Mouse (Mus musculus) kidney, embryonic 16.5 days (tissue): Measurements from ENCODE around the gene Olfr12. TPM values are rescaled to one million over a fixed set of nuclear protein-coding genes. Genes with fewer than 3 reads are reported as not detected.

Experiments used
- ATAC-seq: fragments of 200-750 bp; cut with Nextera tagmentation; 2 replicates; pipeline ENCODE4 v1.8.0; 2017; ENCODE audit warnings: moderate TSS enrichment; ENCODE audit not compliant: low FRiP score, low TSS enrichment
- H3K27ac ChIP-seq: fragments of 300-500 bp; sonication (generic); 2 replicates; pipeline ENCODE4 v1.5.1; 2014; ENCODE audit warnings: low read length
- H3K27me3 ChIP-seq: fragments of 300-500 bp; sonication (generic); 2 replicates; pipeline ENCODE4 v1.6.1; 2014; ENCODE audit warnings: low read length, control low read depth, mixed read lengths; ENCODE audit not compliant: insufficient read depth
- H3K36me3 ChIP-seq: fragments of 300-500 bp; sonication (generic); 2 replicates; pipeline ENCODE4 v1.6.1; 2014; ENCODE audit warnings: low read length, control low read depth, mixed read lengths; ENCODE audit not compliant: insufficient read depth
- H3K4me1 ChIP-seq: fragments of 300-500 bp; sonication (generic); 2 replicates; pipeline ENCODE4 v1.6.1; 2014; ENCODE audit warnings: low read length, control low read depth, mixed read lengths; ENCODE audit not compliant: insufficient read depth
- H3K4me2 ChIP-seq: fragments of 300-500 bp; sonication (generic); replicated peaks from 2 replicates; pipeline ENCODE4 v1.6.1; 2014; ENCODE audit warnings: low read depth, low read length
- H3K4me3 ChIP-seq: fragments of 300-500 bp; sonication (generic); 2 replicates; pipeline ENCODE4 v1.5.1; 2014; ENCODE audit warnings: mild to moderate bottlenecking, low read length
- H3K9ac ChIP-seq: fragments of 300-500 bp; sonication (generic); replicated peaks from 2 replicates; pipeline ENCODE4 v1.6.1; 2014; ENCODE audit warnings: low read length
- H3K9me3 ChIP-seq: fragments of 300-500 bp; sonication (generic); 2 replicates; pipeline ENCODE4 v1.6.1; 2016; ENCODE audit warnings: low read length, control low read depth
- WGBS: fragments of 180-500 bp; shearing (Covaris S2); extraction: QIAGEN DNeasy Blood & Tissue Kit; methylation state at CpG from one replicate; pipeline ENCODE4 v1.1.7; 2014; 5-methylcytosine and 5-hydroxymethylcytosine counted together
- polyA plus RNA-seq: library from polyadenylated mRNA; unstranded; fragments of >200 nt; fragmentation: Nextera tagmentation; extraction: Ambion mirVana; gene quantifications from 2 replicates; pipeline ENCODE4 v1.2.1, GENCODE M21; 2015

The Olfr12 gene
- polyA plus RNA-seq, 1 experiment from 2014 or later, result not detected

- 10% methylated on average over 8 of the region's 8 CpGs for WGBS
- Histone ChIP-seq H3K4me3 (no peak overlapping the region), H3K4me1 (0 out of 2 replicates have a peak, but pooled peaks cover 7% of the 10 kb centered on the region), H3K27ac (no peak overlapping the region), H3K9ac (no peak overlapping the region), H3K9me3 (no peaks in the 10 kb centered on the region), H3K36me3 (no peaks in the 10 kb centered on the region), H3K4me2 (peak overlapping the region; percentile 14), H3K27me3 (no peaks in the 10 kb centered on the region)
- ATAC-seq, result peak; percentile 16; the same call in 1 of the 2 replicates
Observed at GRCm38 (mm10) chr1:92647752-92648151, 30.2 kb downstream of the Olfr12 start.

- no peak for ATAC-seq
- H3K4me2 ChIP-seq, result peak overlapping the region; percentile 14; the same call in 1 of the 2 replicates
Observed at GRCm38 (mm10) chr1:92648197-92648596, 30.6 kb downstream of the Olfr12 start.

GRCm38 (mm10) chr1:92648673-92649072, 31.1 kb downstream of the Olfr12 start, which contains the start of gene Otos:
Gene Otos, minus strand, starts transcription at chr1:92648841.
- no peaks in the 10 kb centered on the region for H3K36me3 ChIP-seq
- H3K9ac ChIP-seq, result no peak within 1 kb of the TSS
- H3K9me3 ChIP-seq, result no peaks in the 10 kb centered on the region
- H3K4me3 ChIP-seq, result no peak within 1 kb of the TSS
- 0 out of 2 replicates have a peak, but pooled peaks cover 7% of the 10 kb centered on the region for H3K4me1 ChIP-seq
- no peak within 1 kb of the TSS for H3K27ac ChIP-seq
- peak; percentile 64 for ATAC-seq
- peak within 1 kb of the TSS; percentile 14 for H3K4me2 ChIP-seq
- no peaks in the 10 kb centered on the region for H3K27me3 ChIP-seq
- 21% methylated on average over 8 of the region's 8 CpGs for WGBS

More at GRCm38 (mm10) chr1:92648197-92648596, 30.6 kb downstream of the Olfr12 start:
- 43% methylated on average over 10 of the region's 10 CpGs for WGBS
- Histone ChIP-seq H3K9ac (no peak overlapping the region), H3K4me1 (0 out of 2 replicates have a peak, but pooled peaks cover 7% of the 10 kb centered on the region), H3K4me3 (no peak overlapping the region), H3K36me3 (no peaks in the 10 kb centered on the region), H3K9me3 (no peaks in the 10 kb centered on the region), H3K27me3 (no peaks in the 10 kb centered on the region), H3K27ac (no peak overlapping the region)

- ATAC-seq, result no peak
- Histone ChIP-seq H3K27ac (no peak overlapping the region), H3K4me3 (no peak overlapping the region), H3K4me2 (no peak overlapping the region), H3K27me3 (no peaks in the 10 kb centered on the region), H3K9me3 (no peaks in the 10 kb centered on the region), H3K4me1 (0 out of 2 replicates have a peak, but pooled peaks cover 7% of the 10 kb centered on the region), H3K9ac (no peak overlapping the region), H3K36me3 (no peaks in the 10 kb centered on the region)
- WGBS, result 57% methylated on average over 3 of the region's 3 CpGs
Observed at GRCm38 (mm10) chr1:92651467-92651866, 33.9 kb downstream of the Olfr12 start.

GRCm38 (mm10) chr1:92653179-92653578, 35.6 kb downstream of the Olfr12 start:
- H3K4me2 ChIP-seq, result no peak overlapping the region
- no peak overlapping the region for H3K4me3 ChIP-seq
- H3K4me1 ChIP-seq, result 0 out of 2 replicates have a peak, but pooled peaks cover 4% of the 10 kb centered on the region
- no peak overlapping the region for H3K27ac ChIP-seq
- WGBS, result 90% methylated on average over 3 of the region's 3 CpGs
- ATAC-seq, result no peak
- no peaks in the 10 kb centered on the region for H3K9me3 ChIP-seq
- no peaks in the 10 kb centered on the region for H3K27me3 ChIP-seq
- H3K9ac ChIP-seq, result no peak overlapping the region
- H3K36me3 ChIP-seq, result no peaks in the 10 kb centered on the region

- 69% methylated on average over 2 of the region's 2 CpGs for WGBS
- Histone ChIP-seq H3K27ac (no peak overlapping the region), H3K36me3 (no peaks in the 10 kb centered on the region), H3K4me2 (no peak overlapping the region), H3K9me3 (no peaks in the 10 kb centered on the region), H3K27me3 (no peaks in the 10 kb centered on the region), H3K4me3 (no peak overlapping the region), H3K4me1 (no peaks in the 10 kb centered on the region), H3K9ac (no peak overlapping the region)
- ATAC-seq, result no peak
Observed at GRCm38 (mm10) chr1:92654676-92655075, 37.1 kb downstream of the Olfr12 start.

GRCm38 (mm10) chr1:92657025-92657820, 39.6 kb downstream of the Olfr12 start:
- H3K4me1 ChIP-seq, result no peaks in the 10 kb centered on the region
- 0 out of 2 replicates have a peak, but pooled peaks have one; percentile 39 for ATAC-seq
- 41% methylated on average over 11 of the region's 11 CpGs for WGBS

GRCm38 (mm10) chr1:92659392-92659791, 41.8 kb downstream of the Olfr12 start:
- Histone ChIP-seq H3K4me1 (no peaks in the 10 kb centered on the region), H3K27me3 (no peaks in the 10 kb centered on the region), H3K4me2 (no peak overlapping the region), H3K36me3 (no peaks in the 10 kb centered on the region), H3K9ac (no peak overlapping the region), H3K4me3 (no peak overlapping the region), H3K27ac (no peak overlapping the region), H3K9me3 (no peaks in the 10 kb centered on the region)
- 47% methylated on average over 5 of the region's 5 CpGs for WGBS
- no peak for ATAC-seq

More at GRCm38 (mm10) chr1:92657025-92657820, 39.6 kb downstream of the Olfr12 start:
- no peak overlapping the region for H3K4me2 ChIP-seq
- H3K4me3 ChIP-seq, result no peak overlapping the region
- H3K9me3 ChIP-seq, result no peaks in the 10 kb centered on the region
- no peak overlapping the region for H3K9ac ChIP-seq
- no peaks in the 10 kb centered on the region for H3K36me3 ChIP-seq
- no peaks in the 10 kb centered on the region for H3K27me3 ChIP-seq
- no peak overlapping the region for H3K27ac ChIP-seq

GRCm38 (mm10) chr1:92667106-92667505, 49.5 kb downstream of the Olfr12 start:
- H3K9me3 ChIP-seq, result no peaks in the 10 kb centered on the region
- no peak overlapping the region for H3K27ac ChIP-seq
- WGBS, result 82% methylated on average over 6 of the region's 6 CpGs
- H3K4me3 ChIP-seq, result no peak overlapping the region
- ATAC-seq, result no peak
- no peaks in the 10 kb centered on the region for H3K27me3 ChIP-seq
- no peaks in the 10 kb centered on the region for H3K4me1 ChIP-seq
- no peaks in the 10 kb centered on the region for H3K36me3 ChIP-seq
- H3K4me2 ChIP-seq, result no peak overlapping the region
- H3K9ac ChIP-seq, result no peak overlapping the region

GRCm38 (mm10) chr1:92669430-92669829, 51.8 kb downstream of the Olfr12 start:
- ATAC-seq, result no peak
- no peaks in the 10 kb centered on the region for H3K4me1 ChIP-seq
- H3K9ac ChIP-seq, result no peak overlapping the region
- 95% methylated on average over 3 of the region's 3 CpGs for WGBS
- no peak overlapping the region for H3K4me3 ChIP-seq
- no peaks in the 10 kb centered on the region for H3K36me3 ChIP-seq
- H3K27me3 ChIP-seq, result no peaks in the 10 kb centered on the region
- no peak overlapping the region for H3K27ac ChIP-seq
- H3K9me3 ChIP-seq, result no peaks in the 10 kb centered on the region
- H3K4me2 ChIP-seq, result no peak overlapping the region
